Mouse (Mus musculus): ENCODE data around the gene Clstn2.

Clstn2 gene

DNA sequence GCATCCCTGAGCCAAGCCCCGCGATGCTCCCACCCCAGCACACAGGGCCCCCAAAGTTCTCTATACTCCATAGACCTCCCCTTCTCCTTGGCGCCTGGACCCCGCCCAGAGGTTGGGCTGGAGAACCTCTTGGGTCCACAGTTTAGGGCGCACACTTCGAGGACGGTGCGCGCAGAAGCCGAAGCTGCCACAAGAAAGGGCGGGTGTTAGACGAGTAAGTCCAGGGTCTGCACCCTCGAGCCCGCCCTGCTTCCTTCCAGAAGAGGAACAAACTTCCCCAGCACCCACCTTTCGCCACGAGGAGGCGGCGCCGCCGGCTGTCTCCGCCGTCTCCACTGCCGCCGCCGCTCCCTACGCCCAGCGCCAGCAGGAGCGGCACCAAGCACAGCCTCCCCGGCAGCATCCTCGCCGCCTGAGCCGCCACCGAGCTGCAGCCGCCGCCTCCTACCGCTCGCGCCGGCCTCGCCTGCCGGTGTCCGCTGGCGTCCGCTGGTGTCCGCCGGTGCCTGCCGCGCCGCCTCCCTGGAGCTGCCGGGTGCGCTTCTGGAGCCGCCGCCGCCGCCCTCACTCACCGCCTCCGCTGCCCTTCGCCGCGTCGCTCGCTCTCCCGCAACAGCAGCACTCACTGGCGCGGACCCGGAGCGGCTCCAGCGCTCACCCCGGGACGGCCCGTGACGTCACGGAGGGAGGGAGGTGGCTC lies at the start of gene Clstn2:
Gene Clstn2, minus strand, starts transcription at position 609 of the 700 bp plus-strand sequence.
- DNase-seq (ENCODE audit: low spot score) = peak; percentile 89

DNA sequence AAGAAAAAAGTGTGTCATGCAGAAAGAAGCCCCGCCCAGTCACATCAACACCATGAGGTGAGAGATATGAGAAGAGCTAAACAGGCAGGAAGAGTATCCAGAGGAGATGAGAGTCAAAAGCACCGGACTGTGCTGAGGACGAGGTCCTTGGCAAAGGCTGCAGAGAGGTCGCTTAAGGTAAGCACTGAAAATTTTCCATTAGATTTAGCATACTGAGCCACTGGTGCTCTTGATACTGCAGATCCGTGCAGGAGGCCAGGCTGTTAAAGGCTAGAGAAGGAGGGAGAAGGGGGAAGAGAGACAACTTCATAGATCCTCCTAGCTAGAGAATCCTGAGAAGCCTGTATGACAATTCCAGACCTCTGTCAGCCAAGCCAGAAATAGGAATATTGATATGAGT lies 34.8 kb upstream of the Clstn2 start:
- no peak for DNase-seq (ENCODE audit: low spot score)

DNA sequence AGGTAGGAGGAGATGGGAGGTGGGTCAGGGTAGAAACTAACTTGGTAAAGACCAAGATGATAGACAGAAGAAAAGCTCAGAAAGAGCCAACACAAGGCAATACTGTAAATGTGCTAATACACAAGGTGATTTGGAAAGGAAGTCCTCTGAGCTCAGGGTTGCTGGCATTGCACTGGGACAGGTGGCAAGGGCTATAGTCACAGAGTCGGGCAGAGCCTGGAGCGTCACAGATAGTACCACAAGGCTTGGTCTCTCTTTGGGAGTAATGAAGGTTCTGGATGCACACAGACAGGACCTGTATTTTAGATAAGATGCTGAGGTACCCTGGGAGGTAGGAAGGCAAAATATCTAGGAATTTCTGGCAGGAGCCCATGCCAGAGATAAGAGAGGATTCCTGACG lies 28.7 kb upstream of the Clstn2 start:
- no peak for DNase-seq (ENCODE audit: low spot score)

DNA sequence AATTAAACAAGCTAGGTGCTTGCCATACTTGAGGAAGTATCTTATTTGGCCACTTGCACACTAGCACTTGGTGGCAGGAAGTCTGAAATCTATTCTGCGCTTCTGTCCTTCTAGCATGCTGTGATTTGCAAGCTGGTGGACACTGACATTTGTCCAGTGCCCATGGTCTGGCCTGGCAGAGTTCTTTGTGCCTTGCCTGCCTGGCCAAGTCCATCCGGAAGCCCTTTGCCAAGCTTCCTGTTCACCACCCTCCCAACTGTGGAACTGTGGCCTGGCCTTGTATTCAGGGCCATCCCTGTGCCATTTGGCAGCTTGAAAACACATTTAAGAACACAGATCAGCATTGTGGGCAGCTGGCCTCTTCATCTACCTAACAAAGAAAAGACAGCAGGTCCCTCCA lies 24.3 kb upstream of the Clstn2 start:
- no peak for DNase-seq (ENCODE audit: low spot score)

DNA sequence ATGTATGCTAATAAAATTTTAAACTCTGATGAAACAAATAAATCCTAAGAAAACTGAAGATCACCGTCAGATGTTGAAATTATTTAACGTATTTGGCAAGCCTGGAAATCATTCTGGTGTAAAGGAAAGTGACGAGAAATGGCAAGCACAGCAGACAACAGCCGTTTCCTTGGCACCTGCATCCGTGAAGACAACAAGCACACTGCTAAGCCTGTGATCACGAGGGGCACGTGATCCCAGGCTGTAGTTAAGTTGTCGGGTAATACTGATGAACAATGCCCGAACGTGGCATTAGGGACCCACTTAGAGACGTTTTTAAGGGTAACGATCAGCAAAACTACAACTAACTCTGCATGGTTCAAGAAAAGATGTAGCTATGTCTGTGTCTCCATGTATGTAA lies 18.4 kb upstream of the Clstn2 start:
- DNase-seq (ENCODE audit: low spot score) = no peak

DNA sequence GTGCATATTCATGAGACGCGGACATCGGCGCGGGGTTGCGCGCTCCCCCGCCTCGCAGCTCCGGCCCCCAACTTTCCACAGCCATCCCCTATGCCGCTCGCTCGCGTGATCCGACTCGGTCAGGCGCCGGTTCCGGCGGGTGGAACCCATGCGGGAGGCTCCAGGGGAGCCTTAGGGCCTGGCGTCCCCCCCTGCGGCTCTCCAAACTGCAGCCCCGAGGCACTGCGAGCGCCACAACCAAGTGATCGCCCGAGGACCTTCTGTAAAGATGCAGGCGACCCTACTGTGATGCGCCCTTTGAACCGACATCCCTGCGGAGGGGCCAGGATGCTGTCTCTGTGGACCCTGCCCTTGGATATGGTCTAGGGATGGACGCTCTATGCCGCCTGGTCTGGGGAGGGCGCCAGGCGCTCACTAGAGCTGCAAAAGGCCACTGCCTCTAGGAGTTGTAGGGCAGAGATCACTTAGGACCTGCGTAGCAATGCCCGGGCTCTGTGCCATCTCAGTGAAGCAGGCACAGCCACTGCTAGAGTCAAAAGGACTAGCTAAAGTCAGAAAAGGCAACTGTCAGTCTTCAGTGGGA lies 383 bp upstream of the Clstn2 start:
- DNase-seq (ENCODE audit: low spot score) = peak; percentile 68

DNA sequence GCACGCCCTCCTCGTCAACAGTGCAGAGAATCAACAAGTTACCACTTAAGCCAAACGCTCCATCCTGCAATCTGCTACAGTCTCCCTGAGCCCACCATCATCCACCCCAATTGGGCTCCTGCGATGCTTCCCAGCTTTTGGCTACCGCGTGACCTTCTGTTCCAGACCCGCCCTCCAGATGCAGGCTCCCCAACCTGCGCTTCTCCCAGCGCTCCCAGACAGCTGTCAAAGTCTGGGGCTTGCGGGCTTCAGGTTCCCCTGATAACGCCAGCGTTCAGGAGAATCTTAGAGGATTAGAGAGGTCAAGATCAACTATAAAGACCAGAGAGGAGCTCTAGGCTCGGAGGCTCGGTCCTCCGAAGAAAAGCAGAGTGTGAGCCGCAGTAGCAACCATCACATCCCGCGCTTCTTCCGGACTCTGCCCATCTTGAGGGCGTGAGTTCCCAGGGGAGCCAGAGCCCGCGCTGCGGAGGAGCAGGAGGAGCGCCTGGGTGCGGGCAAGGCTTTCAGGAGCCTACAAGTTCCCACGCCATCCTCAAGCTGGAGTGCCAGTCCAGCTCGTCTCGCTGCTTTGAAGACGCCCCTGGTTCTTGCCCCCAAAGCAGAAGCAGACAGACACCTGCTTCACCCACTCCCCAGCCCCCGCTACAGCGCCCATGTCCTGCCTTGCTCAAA lies 946 bp downstream of the Clstn2 start:
- peak; percentile 23 for DNase-seq (ENCODE audit: low spot score)

DNA sequence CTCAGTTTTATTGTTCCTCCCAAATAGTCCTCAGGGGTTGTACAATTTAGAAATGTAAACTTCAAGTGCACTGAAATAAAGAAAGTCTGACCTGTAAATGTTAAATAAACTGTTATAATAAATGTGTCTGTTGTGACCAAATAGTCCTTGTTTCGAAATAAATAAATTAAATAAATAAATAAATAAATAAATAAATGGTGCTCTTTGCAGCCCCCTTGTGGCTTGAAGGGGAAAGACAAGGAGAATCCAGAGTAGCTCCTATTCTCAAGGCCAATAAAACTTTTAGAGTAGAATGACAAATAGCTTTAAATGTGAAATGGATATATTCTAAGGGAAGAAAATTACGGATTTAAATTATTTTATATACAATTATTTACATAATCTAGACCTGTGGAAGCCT lies 2.3 kb downstream of the Clstn2 start:
- DNase-seq (ENCODE audit: low spot score) = no peak

DNA sequence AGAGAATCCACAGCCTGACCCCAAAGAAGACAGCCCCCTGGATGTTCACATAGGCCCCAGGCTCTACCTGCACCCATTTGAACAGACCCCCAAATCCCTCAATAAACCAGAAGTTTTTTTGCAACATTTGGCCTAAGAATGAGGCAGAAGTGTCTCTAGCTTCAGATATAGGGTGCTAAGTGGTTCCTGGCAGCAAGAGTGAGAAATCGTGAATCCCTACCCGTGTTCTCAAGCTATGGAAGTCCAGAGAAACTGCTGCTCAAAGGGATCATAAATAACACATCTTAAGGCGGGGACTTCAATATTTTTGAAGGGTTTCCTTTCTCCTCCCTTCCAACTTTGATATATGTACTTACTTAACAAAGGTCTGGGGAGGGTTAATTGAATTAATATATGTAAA lies 7.4 kb downstream of the Clstn2 start:
- DNase-seq (ENCODE audit: low spot score) = no peak

DNA sequence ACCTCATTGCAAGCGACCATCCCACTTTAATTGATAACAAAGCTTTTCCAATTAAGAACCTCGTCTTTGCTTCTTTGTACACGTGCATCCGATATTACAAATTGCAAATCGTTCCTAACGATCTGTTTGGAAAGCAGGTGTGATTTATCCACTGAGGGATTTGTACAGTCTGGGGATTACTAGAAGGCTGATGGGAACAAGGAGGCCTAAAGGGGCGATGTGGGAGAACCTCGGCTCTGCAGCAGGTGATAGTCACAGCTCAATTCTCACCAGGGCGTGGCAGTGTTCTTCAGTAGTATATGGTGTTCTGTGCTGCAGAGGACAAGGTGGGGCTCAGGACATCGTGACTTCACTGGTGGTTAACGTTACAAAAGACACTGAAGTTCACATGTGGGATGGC lies 9.9 kb downstream of the Clstn2 start:
- DNase-seq (ENCODE audit: low spot score) = no peak

DNA sequence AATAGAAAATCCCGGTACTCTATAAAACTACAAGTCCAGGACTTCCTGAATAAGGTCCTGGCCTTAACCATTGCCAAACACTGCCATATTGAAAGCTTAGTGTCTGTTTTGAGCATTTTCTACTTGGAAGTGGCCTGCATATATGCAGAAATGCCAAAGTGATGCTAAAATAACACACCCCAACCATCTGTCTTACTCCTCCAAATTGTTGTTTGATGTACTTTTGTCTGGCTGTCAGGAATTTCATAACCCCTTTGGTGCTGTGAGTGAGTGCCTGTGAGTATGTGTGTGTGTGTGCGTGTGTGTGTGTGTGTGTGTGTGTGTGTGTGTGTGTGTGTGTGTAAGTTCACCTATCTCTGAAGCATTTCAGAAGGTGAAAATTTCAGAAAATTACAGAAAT lies 13.1 kb downstream of the Clstn2 start:
- DNase-seq (ENCODE audit: low spot score) = no peak

DNA sequence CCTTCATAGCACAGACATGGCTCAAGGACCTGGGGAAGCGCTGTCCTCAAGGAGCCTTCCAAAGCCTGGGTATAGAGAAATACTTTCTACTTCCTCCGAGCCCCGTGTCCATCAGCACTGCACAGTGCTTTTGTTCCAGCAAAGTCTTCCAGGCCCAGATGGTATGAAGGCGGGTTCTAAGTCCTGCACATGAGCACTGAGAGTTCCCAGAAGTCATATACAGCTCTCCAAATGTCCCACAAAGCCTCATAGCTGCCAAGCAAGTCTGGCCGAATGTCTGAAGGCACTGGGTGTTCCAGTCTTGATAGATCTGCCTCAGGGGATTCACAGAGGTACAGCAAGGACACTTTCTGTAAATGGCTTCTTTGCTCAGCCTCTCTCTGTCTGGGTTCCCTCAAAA lies 14.3 kb downstream of the Clstn2 start:
- no peak for DNase-seq (ENCODE audit: low spot score)

DNA sequence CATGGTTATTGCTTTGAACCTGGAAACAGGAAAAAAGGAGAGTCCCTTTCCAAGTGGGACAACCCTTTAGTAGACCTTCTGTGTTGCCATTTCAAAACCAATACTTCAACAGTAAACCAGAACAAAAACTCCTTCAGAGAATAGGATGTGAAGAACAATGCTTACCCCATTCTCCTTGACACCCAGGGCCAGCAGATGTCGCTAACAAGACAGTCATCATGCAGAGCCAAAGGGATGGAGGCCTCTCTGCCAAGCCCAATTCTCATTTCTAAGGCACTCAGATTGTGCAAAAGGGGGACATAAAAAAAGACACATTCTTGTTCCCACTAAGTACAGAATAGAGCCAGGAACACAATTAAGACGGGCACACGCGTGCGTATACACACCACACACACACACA lies 16.4 kb downstream of the Clstn2 start:
- peak; percentile 13 for DNase-seq (ENCODE audit: low spot score)

DNA sequence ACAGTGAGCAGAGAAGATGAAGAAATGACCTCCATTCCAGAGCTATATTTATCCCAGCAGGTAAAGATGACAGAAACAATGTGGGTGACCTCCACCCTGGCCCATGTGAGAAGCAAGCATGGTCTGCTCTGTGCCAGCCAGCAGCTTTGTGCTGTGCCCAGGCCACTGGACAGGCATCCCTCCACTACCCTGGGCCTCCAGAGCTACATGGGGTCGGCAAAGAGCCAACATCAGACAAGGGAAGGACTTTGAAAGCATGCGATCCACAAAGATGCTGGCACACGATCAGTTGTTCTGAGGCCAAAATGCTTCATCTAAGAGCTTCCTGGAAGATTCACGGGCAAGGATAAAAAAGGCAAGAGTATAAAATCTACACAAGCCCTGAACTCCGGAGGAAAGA lies 36.6 kb downstream of the Clstn2 start:
- DNase-seq (ENCODE audit: low spot score) = no peak

DNA sequence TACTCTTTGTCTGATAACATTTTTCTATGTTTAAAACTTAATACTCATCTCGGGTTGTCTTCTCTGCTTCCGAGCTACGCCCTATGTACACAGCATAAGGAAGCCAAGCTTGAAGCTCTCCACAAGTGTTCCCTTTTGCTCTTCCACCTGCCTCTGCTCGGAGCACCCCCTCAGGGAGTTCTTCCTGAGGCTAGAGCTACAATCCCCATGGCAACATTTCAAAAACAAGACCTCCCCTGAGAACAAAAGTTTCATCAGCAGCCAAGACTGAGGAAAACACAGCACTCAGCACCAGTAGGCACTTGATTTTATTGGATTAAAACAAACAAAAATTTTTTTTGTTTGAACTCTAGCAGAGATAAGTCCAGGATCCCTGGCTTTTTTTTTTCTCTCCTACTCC lies 37.3 kb downstream of the Clstn2 start:
- DNase-seq (ENCODE audit: low spot score) = no peak

DNA sequence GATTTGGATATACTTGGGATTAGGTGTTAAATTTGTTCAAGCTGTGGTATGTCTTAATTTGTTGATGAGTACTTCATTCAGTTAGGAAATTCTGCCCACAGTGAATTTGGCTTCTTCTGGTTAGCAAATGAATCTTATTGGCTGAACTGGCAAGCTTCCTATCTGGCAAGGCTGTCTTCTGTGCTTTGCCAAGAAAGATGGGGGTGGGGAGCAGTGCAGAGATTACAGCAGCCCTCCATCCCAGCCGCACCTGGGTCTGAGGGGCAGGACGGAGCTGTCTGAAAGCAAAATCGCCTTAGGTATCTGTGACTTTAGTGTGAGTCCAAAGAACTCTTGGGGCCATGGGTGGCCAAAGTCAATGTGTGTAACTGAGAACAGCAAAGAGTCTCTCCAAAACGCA lies 40.9 kb downstream of the Clstn2 start:
- no peak for DNase-seq (ENCODE audit: low spot score)

DNA sequence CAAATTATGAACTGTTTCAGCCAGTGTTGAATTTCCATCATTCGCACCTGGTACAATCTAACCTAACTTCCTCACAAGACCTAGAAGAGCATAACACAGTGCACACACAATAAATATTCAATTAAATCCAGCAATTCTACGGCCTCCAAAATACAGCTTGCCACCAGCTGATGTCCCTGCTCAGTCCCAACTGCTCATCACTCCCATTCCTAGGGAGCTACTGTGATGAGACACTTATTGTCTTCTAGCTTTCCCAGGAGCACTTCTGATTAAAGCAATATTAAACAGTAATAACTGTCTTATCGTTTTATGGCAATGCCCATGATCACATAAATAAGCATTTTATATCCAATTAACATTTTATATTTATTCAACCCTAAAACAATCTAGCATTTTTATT lies 55.6 kb downstream of the Clstn2 start:
- no peak for DNase-seq (ENCODE audit: low spot score)

DNA sequence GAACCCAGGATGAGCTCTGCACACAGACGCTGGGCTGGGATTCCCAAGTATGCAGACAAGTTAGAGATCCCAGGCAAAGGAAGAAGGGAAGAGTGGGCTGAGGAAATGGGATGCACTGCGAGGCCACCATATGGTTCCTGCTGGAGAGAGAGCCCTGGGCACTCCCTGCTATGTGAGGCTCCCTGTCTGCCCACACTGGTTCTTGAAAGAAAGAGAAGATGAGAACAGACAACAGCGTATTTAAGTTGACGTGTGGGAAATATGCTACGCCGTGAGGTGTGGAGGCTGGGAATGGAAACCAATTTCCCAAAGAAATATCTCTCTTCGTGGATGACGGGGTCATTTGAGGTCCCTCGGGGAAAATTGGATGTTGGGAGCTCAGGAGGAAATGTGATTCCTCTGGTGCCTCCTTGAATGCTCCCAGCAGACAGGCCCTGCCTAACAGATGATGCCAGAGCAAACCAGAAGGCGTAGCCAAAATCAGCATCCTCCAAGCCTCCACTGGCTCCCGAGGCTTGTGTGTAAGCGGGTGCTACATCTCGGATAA lies 58.1 kb downstream of the Clstn2 start:
- DNase-seq (ENCODE audit: low spot score) = no peak

DNA sequence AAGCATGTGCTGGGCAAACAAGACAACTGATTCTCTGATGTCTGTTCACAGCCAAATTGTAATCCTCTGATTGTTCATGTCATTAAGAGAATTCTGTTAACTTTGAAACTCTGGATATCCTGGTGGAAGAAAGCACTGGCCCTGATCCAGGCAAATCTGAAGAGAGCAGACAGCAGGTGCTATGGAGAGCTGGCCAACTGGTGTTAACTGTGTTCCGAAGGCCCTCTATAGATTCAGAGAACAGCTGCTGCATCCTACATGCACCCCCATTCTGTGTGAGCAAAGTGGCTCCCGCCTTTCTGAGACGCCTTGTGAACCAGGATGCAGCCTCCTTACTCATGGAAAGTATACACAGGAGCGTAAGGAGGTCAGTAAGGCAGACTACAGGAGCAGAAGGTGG lies 66.3 kb downstream of the Clstn2 start:
- no peak for DNase-seq (ENCODE audit: low spot score)

DNA sequence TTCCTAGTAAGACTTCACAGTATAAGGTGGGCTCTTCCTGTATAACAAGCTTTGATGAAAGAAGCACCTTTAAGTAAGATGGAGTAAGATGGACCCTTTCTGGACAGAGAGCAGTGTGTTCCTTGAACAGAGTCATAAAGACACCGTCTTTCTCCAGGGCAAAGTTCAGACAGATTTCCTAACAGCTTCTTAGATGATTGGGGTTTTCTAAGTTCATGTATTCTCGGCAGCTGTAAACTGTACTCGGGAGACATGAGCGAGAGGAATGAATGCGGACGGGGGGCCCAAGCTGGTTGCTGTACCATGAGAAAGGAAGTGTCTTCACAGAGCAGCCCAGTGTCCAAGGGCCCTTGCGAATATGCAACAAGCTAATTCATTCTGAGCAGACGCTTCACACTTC lies 75.5 kb downstream of the Clstn2 start:
- DNase-seq (ENCODE audit: low spot score) = no peak

DNA sequence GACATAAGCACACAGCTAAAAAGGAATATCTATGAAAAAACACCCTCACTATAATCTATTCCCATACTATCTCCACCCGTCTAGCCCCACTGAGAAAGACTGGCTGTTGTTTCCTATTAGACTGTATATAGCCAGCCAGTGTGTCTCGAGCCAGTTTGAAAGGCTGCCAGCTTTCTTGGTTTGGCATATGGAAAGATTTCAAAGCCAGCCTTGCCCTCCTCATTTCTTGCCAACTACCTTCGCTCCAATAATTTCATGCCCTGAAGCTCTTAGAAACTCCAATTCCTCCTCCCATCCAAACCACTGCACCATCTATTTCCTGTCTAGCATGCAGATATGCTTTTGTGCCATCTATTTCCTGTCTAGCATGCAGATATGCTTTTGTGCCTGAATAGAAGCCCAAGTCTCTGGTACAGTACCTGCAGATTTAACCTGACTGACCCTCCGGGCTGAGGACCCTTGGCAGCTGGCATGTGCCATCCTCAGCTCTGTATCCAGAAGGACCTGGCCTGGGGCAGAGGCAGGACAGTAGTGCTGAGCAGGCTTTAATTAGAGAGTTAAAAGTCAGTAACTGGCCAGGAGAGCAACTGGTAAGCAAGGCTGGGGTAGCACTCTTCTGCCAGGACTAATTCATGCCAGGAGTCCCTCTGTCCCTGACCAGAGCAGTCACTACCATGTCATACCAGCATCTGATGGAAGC lies 76.4 kb downstream of the Clstn2 start:
- DNase-seq (ENCODE audit: low spot score) = no peak

DNA sequence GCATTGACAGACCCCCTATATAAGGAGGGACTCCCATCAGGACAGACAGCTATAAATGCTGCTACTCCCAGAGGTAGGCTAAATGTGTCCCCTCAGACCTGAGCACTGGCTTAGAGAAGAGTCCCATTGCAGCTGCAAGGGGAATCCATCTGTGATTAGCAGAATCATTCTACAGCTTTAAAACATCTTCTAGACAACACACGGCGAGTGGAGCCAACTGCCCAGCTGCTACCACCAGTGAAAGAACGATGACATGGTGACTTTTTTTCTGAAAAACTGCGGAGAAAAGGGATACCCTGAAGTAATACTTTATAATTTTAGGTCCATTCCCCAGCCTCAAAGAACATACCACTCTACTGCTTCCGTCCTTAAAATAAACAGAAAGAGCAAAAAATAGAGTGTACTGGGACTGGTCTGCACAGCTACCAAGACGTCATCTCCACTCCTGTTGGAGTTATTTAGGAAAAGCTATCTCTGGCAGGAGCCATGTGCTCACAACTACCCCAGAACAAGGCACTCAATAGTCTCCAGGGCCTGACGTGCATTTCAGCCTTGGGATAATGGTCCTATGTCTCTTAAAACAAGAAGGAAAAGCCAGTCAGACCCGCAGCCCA lies 79.1 kb downstream of the Clstn2 start:
- DNase-seq (ENCODE audit: low spot score) = no peak

Measured in embryo, embryonic 10 days (tissue).